ENCODE assay signal across 8 mouse cellular contexts in the genomic region with DNA sequence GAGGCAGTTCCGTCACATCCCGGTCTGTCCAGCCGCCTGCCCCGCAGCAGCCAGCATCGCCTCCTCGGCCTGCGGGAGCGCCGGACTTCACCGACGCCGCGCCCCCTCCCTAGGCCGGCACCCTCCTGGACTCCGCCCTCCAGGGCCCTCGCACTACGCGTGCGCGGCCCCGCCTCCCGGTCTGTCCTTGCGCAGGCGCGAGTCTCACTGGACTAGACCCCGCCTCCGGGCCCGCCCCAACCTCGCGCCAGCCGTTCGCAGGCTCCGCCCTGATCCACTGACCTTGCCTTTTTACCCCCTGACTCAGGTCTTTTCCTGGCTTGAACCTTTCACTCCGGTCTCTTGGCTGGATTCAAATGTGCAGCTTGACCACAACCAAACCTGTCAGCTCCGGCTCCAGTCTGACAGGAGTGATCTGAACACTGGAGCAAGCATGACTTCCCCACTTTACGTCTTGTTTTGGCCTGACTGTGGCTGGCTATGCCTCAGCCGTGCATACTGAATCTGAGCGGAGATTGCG. TPM values are rescaled to one million over a fixed set of nuclear protein-coding genes. Genes with fewer than 3 reads are reported as not detected.
DNase-seq lines count a peak whose midpoint lies in the region; ATAC-seq lines count a peak whose summit lies in the region.

TSS of gene Ccser2 (minus strand) at position 150 of the 520 bp plus-strand sequence.

- peak; percentile 100 for ATAC-seq in hindbrain, embryonic 13.5 days (ENCODE audit: low FRiP score)

- H3K9ac ChIP-seq in hindbrain, embryonic 13.5 days = peak within 1 kb of the TSS; percentile 94

- H3K27ac ChIP-seq in hindbrain, embryonic 13.5 days = peak within 1 kb of the TSS; percentile 94

- peak within 1 kb of the TSS; percentile 61 for H3K4me2 ChIP-seq in hindbrain, embryonic 13.5 days

- H3K36me3 ChIP-seq in hindbrain, embryonic 13.5 days = no peaks in the 10 kb centered on the region

- DNase-seq in NIH3T3 (ENCODE audit: low read depth) = peak; percentile 98
- DNase-seq in cerebellum, postnatal 10 days = peak; percentile 99 to 100
- peak; percentile 92 to 95 for DNase-seq in frontal cortex, postnatal 14 days (ENCODE audit: low spot score in 2 of 2)
- peak; percentile 95 to 96 for DNase-seq in layer of hippocampus, postnatal 25 days (ENCODE audit: extremely low spot score in 1 of 2, low spot score in 1 of 2)
- DNase-seq in lung, postnatal 25 days (ENCODE audit: low spot score) = peak; percentile 97
- DNase-seq in retina, embryonic 14.5 days (ENCODE audit: low spot score) = peak; percentile 98
- peak; percentile 100 for DNase-seq in thymus, postnatal 4 days

- no peaks in the 10 kb centered on the region for H3K27me3 ChIP-seq in hindbrain, embryonic 13.5 days

- 2% methylated on average over 39 of the region's 39 CpGs for WGBS in hindbrain, embryonic 13.5 days

- H3K4me1 ChIP-seq in hindbrain, embryonic 13.5 days (replicated peaks) = peaks cover 36% of the 10 kb centered on the region

- H3K4me3 ChIP-seq in hindbrain, embryonic 13.5 days = peak within 1 kb of the TSS; percentile 92

- H3K9me3 ChIP-seq in hindbrain, embryonic 13.5 days = no peaks in the 10 kb centered on the region

RNA-seq across cellular contexts. Expression of gene Ccser2, which starts in this region (rescaled TPM):
- 84.1 and 85.5 TPM in 2 replicates for polyA plus RNA-seq in hindbrain, embryonic 13.5 days (2015; fragmentation: Nextera tagmentation; extraction: Ambion mirVana)
- total RNA-seq in layer of hippocampus, postnatal 25 days (2021) = 10 to 100 TPM; 78.8 to 84.9 TPM

Comparison
In these comparisons a context has a peak if more than half of its experiments do, and no peak if none do; other contexts are left out.
1. Peak in every context shown above with its lines: DNase-seq, ATAC-seq, H3K4me3 ChIP-seq and H3K27ac ChIP-seq.